Mouse (Mus musculus) hindbrain, embryonic 14.5 days (tissue): Measurements from ENCODE around the gene Tprkb. TPM values are rescaled to one million over a fixed set of nuclear protein-coding genes. Genes with fewer than 3 reads are reported as not detected.
"Not testable (repeated sequence)": the region's sequence is repeated elsewhere in the genome, so short reads cannot be mapped to it uniquely, and the experiment has no call there.

Source experiments
- ATAC-seq: fragments of 200-750 bp; cut with Nextera tagmentation; 2 replicates; pipeline ENCODE4 v1.8.0; 2017; ENCODE audit warnings: moderate number of reproducible peaks, mild to moderate bottlenecking, moderate TSS enrichment, moderate library complexity; ENCODE audit not compliant: low FRiP score
- DNase-seq: peaks from one replicate; pipeline ENCODE4 v3.0.0-alpha.2; 2015; ENCODE audit warnings: low spot score
- H3K27ac ChIP-seq: fragments of 300-500 bp; sonication (generic); 2 replicates; pipeline ENCODE4 v1.5.1; 2014; ENCODE audit warnings: mild to moderate bottlenecking, moderate library complexity
- H3K27me3 ChIP-seq: fragments of 300-500 bp; sonication (generic); 2 replicates; pipeline ENCODE4 v1.6.1; 2014; ENCODE audit warnings: mild to moderate bottlenecking, low read length, mixed read lengths; ENCODE audit not compliant: control insufficient read depth, insufficient read depth
- H3K36me3 ChIP-seq: fragments of 300-500 bp; sonication (generic); replicated peaks from 2 replicates; pipeline ENCODE4 v1.6.1; 2014; ENCODE audit not compliant: control insufficient read depth, insufficient read depth
- H3K4me1 ChIP-seq: fragments of 300-500 bp; sonication (generic); replicated peaks from 2 replicates; pipeline ENCODE4 v1.6.1; 2014; ENCODE audit warnings: antibody characterized with exemption, low read length, mixed read lengths; ENCODE audit not compliant: control insufficient read depth, insufficient read depth
- H3K4me2 ChIP-seq: fragments of 300-500 bp; sonication (generic); replicated peaks from 2 replicates; pipeline ENCODE4 v1.6.1; 2014; ENCODE audit warnings: mild to moderate bottlenecking, moderate library complexity
- H3K4me3 ChIP-seq: fragments of 300-500 bp; sonication (generic); replicated peaks from 2 replicates; pipeline ENCODE4 v1.5.1; 2014; ENCODE audit warnings: mild to moderate bottlenecking, low read length
- H3K9ac ChIP-seq: fragments of 300-500 bp; sonication (generic); 2 replicates; pipeline ENCODE4 v1.6.1; 2014
- H3K9me3 ChIP-seq: fragments of 300-500 bp; sonication (generic); 2 replicates; pipeline ENCODE4 v1.6.1; 2016; ENCODE audit warnings: low read length; ENCODE audit not compliant: control insufficient read depth
- WGBS: fragments of 180-500 bp; shearing (Covaris S2); extraction: QIAGEN DNeasy Blood & Tissue Kit; methylation state at CpG from one replicate; pipeline ENCODE4 v1.1.7; 2014; 5-methylcytosine and 5-hydroxymethylcytosine counted together
- polyA plus RNA-seq: library from polyadenylated mRNA; unstranded; fragments of >200 nt; fragmentation: Nextera tagmentation; extraction: Ambion mirVana; gene quantifications from 2 replicates; pipeline ENCODE4 v1.2.1, GENCODE M21; 2014

The Tprkb gene
- polyA plus RNA-seq, 1 experiment from 2014 or later, result 49.2 TPM

DNA sequence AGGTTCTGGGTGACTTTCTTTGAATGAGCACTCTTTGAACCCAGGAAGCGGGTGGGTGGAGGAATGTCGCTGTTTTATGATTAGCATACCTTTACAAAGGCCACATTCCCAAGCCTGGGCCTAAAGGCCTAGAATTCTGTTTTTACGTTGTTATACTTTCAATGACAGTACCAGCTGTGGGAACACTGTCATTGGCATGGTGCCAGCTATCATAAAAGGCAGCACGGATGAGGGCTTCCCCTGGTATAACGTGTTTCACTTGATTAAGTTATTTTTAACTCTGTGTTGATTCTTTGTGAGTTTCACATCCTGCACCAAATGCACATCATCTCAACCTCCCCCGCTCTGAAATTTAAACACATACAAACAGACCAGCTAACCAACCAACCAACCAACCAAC is 54.4 kb downstream of the Tprkb start:
- H3K4me3 ChIP-seq, H3K27me3 ChIP-seq, H3K27ac ChIP-seq, H3K4me2 ChIP-seq, H3K36me3 ChIP-seq, ATAC-seq, H3K9ac ChIP-seq, H3K9me3 ChIP-seq, H3K4me1 ChIP-seq, DNase-seq: not testable (repeated sequence)
- 37% methylated on average over 4 of the region's 6 CpGs for WGBS

DNA sequence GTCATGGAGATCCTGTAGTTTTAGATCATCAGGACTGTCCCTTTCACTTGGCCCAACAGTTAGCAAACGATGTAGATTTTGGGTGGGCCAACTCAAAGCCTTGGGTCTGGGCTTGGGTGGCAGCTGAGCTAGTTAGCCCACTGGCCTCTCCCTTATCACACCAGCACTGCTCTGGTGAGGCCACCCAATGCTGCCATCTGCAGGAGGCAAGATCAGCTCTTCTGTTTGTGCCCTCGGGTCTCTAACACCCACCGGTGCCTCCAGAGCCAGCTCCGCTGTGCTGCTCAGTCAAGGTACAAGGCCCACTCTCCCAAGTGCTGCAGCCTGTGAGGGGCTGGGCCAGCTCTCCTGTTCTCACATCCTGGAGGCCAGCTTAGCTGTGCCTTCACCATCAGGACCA is 55.0 kb downstream of the Tprkb start:
- no peak overlapping the region for H3K4me3 ChIP-seq
- WGBS, result 89% methylated on average over 4 of the region's 4 CpGs
- no peak overlapping the region for H3K27ac ChIP-seq
- H3K27me3 ChIP-seq, result no peaks in the 10 kb centered on the region
- ATAC-seq, result no peak
- no peak overlapping the region for H3K9ac ChIP-seq
- no peak for DNase-seq
- H3K4me1 ChIP-seq, result no peaks in the 10 kb centered on the region; the same call in 1 of the 2 replicates
- no peaks in the 10 kb centered on the region for H3K9me3 ChIP-seq
- no peak overlapping the region for H3K4me2 ChIP-seq
- H3K36me3 ChIP-seq, result no peaks in the 10 kb centered on the region

DNA sequence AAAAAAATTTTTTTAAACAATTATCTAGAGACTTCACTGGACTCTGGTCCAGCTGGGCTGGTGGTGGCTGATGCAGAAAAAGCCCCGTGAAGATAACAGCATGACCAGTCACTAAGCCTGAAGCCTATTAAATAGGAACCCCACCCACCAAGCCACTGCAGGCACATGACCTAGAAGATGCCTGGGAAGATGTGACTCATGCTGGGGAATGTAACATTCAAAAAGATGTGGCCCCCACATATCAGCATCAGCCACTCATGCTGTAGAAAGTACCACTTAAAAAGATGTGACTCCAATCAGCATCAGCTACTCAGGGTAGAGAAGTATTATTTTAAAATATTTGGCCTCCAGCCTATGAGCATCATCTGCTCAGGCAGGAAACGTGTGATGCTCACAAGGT is 58.2 kb downstream of the Tprkb start:
- ATAC-seq, result no peak

DNA sequence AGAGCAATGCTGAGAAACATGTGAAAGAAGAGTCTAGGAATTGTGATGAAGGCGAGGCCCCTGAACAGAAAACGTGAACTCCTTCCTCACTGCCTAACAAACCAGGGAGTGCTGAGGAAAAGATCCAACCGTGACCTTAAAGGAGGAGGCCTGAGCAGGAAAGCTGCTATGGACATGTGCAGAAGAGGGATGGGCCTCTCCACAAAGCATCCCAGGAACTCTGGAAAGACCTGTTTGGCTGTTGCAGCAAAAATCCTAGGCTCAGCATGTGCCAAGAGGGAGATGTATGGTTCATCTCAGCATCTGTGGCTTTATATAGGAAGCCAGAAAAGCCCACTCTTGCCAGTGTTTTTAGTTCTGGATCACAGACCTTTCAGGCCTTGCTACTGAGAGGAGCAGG is 61.0 kb downstream of the Tprkb start:
- Histone ChIP-seq H3K9ac (no peak overlapping the region), H3K27me3 (no peaks in the 10 kb centered on the region)
- 85% methylated on average over 3 of the region's 3 CpGs for WGBS

More for the DNA sequence above, 58.2 kb downstream of the Tprkb start:
- no peak for DNase-seq
- Histone ChIP-seq H3K4me2 (no peak overlapping the region), H3K4me3 (no peak overlapping the region), H3K27ac (no peak overlapping the region), H3K9me3 (no peaks in the 10 kb centered on the region), H3K9ac (no peak overlapping the region), H3K4me1 (no peaks in the 10 kb centered on the region), H3K36me3 (no peaks in the 10 kb centered on the region), H3K27me3 (no peaks in the 10 kb centered on the region)
- 81% methylated on average over 2 of the region's 2 CpGs for WGBS

DNA sequence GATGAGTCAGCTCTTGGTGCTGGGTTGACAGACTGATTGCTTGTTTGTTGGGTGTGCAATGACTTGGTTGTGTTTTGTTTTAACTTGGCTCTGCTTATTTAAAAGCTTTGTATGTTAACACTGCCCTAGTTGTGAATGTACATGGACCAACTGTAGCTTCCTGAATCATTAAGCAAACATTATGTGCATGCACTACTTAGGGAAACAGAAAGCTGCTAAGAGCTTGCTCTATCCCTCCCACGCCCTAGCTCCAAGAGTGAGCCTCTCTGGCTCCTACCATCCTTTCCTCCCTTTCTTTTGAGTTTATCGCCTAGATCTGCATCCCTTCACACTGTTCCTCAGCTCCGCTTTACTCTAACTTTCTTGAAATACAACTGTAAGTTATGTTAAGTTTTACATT is 61.7 kb downstream of the Tprkb start:
- DNase-seq (no peak), ATAC-seq (no peak)
- Histone ChIP-seq H3K9ac (no peak overlapping the region), H3K4me2 (no peak overlapping the region), H3K9me3 (no peaks in the 10 kb centered on the region), H3K27me3 (no peaks in the 10 kb centered on the region), H3K27ac (no peak overlapping the region), H3K4me3 (no peak overlapping the region), H3K36me3 (no peaks in the 10 kb centered on the region), H3K4me1 (no peaks in the 10 kb centered on the region)
- 83% methylated on average over 3 of the region's 3 CpGs for WGBS

More for the DNA sequence above, 61.0 kb downstream of the Tprkb start:
- no peak overlapping the region for H3K4me3 ChIP-seq
- H3K4me1 ChIP-seq, result no peaks in the 10 kb centered on the region
- no peak overlapping the region for H3K27ac ChIP-seq
- no peaks in the 10 kb centered on the region for H3K36me3 ChIP-seq
- no peak overlapping the region for H3K4me2 ChIP-seq
- H3K9me3 ChIP-seq, result no peaks in the 10 kb centered on the region
- DNase-seq, result no peak
- no peak for ATAC-seq

DNA sequence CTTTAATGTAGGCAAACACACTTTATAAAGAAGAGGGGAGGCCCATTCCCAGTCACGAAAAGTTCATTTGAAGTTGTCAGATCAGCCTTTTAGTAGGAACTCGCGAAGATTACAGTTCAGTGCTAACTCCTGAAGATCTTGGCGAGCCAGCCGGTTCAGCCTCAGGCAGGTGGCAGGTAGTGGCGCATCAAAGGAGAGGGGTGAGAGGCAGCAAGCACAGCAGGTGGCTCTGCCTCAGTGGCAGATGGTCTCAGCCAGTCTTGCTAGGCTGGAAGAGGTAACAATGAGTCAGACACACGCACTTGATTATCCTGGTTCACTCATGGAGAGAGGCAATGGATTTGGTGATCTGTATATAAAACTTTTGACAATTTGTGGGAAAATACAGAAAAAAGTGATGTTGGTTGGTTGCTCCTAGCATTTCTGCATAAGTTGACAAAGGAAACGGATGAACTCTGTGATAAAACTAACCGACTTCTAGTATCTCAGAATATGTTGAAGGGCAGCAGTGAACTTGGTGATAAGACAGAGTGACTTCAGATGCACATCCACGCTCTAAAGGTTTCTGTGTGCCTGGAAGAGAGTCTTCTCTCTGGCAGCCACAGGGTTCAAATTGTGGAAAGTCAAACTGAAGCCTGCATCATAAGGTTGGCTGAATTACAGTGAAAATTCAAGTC is 63.4 kb downstream of the Tprkb start:
- no peak overlapping the region for H3K4me2 ChIP-seq
- DNase-seq, result no peak
- H3K9me3 ChIP-seq, result no peaks in the 10 kb centered on the region
- WGBS, result 69% methylated on average over 10 of the region's 10 CpGs
- H3K9ac ChIP-seq, result no peak overlapping the region
- H3K27ac ChIP-seq, result no peak overlapping the region
- no peaks in the 10 kb centered on the region for H3K27me3 ChIP-seq
- ATAC-seq, result no peak
- H3K4me3 ChIP-seq, result no peak overlapping the region
- H3K36me3 ChIP-seq, result no peaks in the 10 kb centered on the region
- H3K4me1 ChIP-seq, result no peaks in the 10 kb centered on the region

DNA sequence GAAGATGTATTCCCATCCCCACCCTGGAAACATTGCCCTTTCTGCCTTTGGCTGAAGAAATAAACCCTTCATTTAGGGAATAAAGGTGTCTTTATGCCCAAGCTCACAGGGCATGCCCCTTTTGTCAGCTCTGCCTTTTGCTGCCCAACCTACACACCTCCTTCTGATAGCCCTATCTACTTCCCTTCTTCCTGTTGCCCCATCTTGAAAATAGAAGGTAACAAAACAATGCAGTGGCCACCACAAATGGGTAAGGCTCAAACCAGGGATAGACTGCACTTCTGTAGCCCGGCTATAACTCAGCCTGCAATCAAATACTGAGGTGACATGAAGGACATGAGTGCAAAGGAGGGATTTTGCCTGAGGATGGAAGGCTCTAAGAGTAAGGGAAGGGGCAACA is 64.1 kb downstream of the Tprkb start:
- H3K27ac ChIP-seq, result no peak overlapping the region
- ATAC-seq, result no peak
- no peak for DNase-seq
- no peak overlapping the region for H3K4me2 ChIP-seq
- H3K36me3 ChIP-seq, result no peaks in the 10 kb centered on the region
- H3K27me3 ChIP-seq, result no peaks in the 10 kb centered on the region
- 86% methylated on average over 1 of the region's 1 CpGs for WGBS
- H3K4me3 ChIP-seq, result no peak overlapping the region
- no peaks in the 10 kb centered on the region for H3K9me3 ChIP-seq
- H3K9ac ChIP-seq, result no peak overlapping the region
- H3K4me1 ChIP-seq, result no peaks in the 10 kb centered on the region

DNA sequence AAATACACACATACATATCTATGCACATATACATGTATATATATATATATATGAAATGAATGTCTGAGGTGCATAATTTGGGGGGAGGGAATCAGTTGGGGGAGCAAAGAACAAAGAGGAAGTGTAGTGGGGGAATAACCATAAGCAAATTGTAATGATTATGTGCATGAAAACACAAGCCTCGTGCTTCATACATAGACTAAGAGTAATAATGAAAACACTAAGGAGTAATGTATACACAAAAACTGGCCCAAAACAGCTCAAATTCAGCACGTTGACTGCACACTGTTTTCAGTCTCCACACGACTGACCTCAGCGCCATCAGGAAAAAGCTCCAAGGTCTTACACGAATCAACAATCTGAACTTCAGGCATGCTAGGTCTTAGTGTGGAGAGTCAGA is 64.6 kb downstream of the Tprkb start:
- no peak overlapping the region for H3K27ac ChIP-seq
- H3K27me3 ChIP-seq, result no peaks in the 10 kb centered on the region
- DNase-seq (no peak), ATAC-seq (no peak)
- H3K36me3 ChIP-seq, result no peaks in the 10 kb centered on the region
- H3K4me2 ChIP-seq, result no peak overlapping the region
- H3K4me1 ChIP-seq, result no peaks in the 10 kb centered on the region
- H3K4me3 ChIP-seq, result no peak overlapping the region
- 91% methylated on average over 5 of the region's 5 CpGs for WGBS
- no peak overlapping the region for H3K9ac ChIP-seq
- no peaks in the 10 kb centered on the region for H3K9me3 ChIP-seq

DNA sequence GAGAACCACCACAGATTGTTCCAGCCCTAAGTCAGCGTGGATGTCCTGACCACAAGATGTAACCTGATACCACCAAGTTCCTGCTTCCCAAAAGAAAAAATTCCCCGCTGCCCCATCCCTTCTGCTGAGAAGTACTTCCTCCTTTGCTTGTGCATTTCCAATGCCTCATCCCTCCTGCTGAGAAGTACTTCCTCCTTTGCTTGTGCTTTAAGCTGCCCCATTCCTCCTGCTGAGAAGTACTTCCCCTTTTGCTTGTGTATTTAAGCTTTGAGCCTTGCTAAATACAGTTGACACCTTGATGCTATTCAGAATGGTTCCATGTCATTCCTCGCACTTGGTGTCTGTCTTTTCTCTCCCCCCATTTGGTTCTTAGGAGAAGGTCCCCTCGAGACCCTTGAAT is 67.1 kb downstream of the Tprkb start:
- H3K27ac ChIP-seq, H3K27me3 ChIP-seq, H3K9ac ChIP-seq, H3K4me3 ChIP-seq, ATAC-seq, H3K36me3 ChIP-seq, H3K9me3 ChIP-seq, DNase-seq, H3K4me2 ChIP-seq, H3K4me1 ChIP-seq: not testable (repeated sequence)
- 88% methylated on average over 4 of the region's 4 CpGs for WGBS
